Comparison of ENCODE assay signal across 8 mouse cellular contexts in genomic region chr10:80754594-80755290, GRCm38 (mm10). TPM values are rescaled to one million over a fixed set of nuclear protein-coding genes. Genes with fewer than 3 reads are reported as not detected.
DNase-seq lines count a peak whose midpoint lies in the region; ATAC-seq and TF ChIP-seq lines count a peak whose summit lies in the region.

Gene Dot1l (plus strand): TSS chr10:80755206.

- ATAC-seq in Patski: peak; percentile 52
- peak; percentile 91 for ATAC-seq in hindbrain, embryonic 14.5 days (ENCODE audit: low FRiP score)

- H3K4me2 ChIP-seq in hindbrain, embryonic 14.5 days (replicated peaks): peak within 1 kb of the TSS; percentile 96

- H3K9ac ChIP-seq in hindbrain, embryonic 14.5 days: peak within 1 kb of the TSS; percentile 96

- no peak for DNase-seq in Patski (ENCODE audit: low read depth, low spot score)
- DNase-seq in cerebellum, postnatal 14 days: peak; percentile 99 to 100
- peak; percentile 92 to 96 for DNase-seq in frontal cortex, postnatal 25 days (ENCODE audit: low spot score in 2 of 2)
- peak; percentile 98 for DNase-seq in hindbrain, embryonic 14.5 days (ENCODE audit: low spot score)
- DNase-seq in layer of hippocampus, postnatal 36 days: peak; percentile 97 to 99
- peak; percentile 97 for DNase-seq in lung, postnatal 36 days
- DNase-seq in retina, postnatal 1 day: peak; percentile 99
- DNase-seq in urinary bladder, adult 18-20 months (ENCODE audit: low spot score in 2 of 2): peak; percentile 93 to 95

- no peaks in the 10 kb centered on the region for H3K9me3 ChIP-seq in hindbrain, embryonic 14.5 days (ENCODE audit: control insufficient read depth, low read length)

- in situ Hi-C loops in Patski (cut with MboI; ENCODE audit: low pct_unique_long_range_greater_than_20kb): no loop called here

- POLR2A ChIA-PET in Patski (lab: Charles Lee): interaction anchor here (0.7 to 1.0 kb wide), 3 partner anchors 10 to 40 kb away, joined by 3 to 10 read pairs (median 4); no protein-coding TSS in a partner anchor

- no peaks in the 10 kb centered on the region for H3K36me3 ChIP-seq in hindbrain, embryonic 14.5 days (replicated peaks; ENCODE audit: control insufficient read depth, insufficient read depth)

- WGBS in hindbrain, embryonic 14.5 days: 2% methylated on average over 57 of the region's 57 CpGs

- CTCF ChIA-PET in Patski (lab: Charles Lee): interaction anchor here (0.7 kb wide), 2 partner anchors 119 to 176 kb away, joined by 3 read pairs; no protein-coding TSS in a partner anchor

- H3K4me3 ChIP-seq in hindbrain, embryonic 14.5 days (replicated peaks; ENCODE audit: low read length): peak within 1 kb of the TSS; percentile 94

- peaks cover 29% of the 10 kb centered on the region for H3K4me1 ChIP-seq in hindbrain, embryonic 14.5 days (replicated peaks; ENCODE audit: control insufficient read depth, insufficient read depth, low read length)

- TF ChIP-seq CTCF in Patski (IDR thresholded peaks at IDR 0.05): no peak

- H3K27ac ChIP-seq in hindbrain, embryonic 14.5 days: peak within 1 kb of the TSS; percentile 93

- H3K27me3 ChIP-seq in Patski: no peaks in the 10 kb centered on the region
- no peaks in the 10 kb centered on the region for H3K27me3 ChIP-seq in hindbrain, embryonic 14.5 days (ENCODE audit: control insufficient read depth, insufficient read depth, low read length)

RNA-seq across cellular contexts. Expression of gene Dot1l, which starts in this region (rescaled TPM):
- 24.0 TPM for polyA plus RNA-seq in Patski (2021)
- polyA plus RNA-seq in hindbrain, embryonic 14.5 days (2014; fragmentation: Nextera tagmentation; extraction: Ambion mirVana): 22.4 and 23.8 TPM in 2 replicates
- 10 to 100 TPM; 48.6 to 61.9 TPM for total RNA-seq in layer of hippocampus, postnatal 36 days (2021)
